Mouse (Mus musculus): ENCODE results near the gene Slc34a2. TPM values are rescaled to one million over a fixed set of nuclear protein-coding genes. Genes with fewer than 3 reads are reported as not detected.

Gene Slc34a2
- 0.35 and 0.54 TPM in 2 replicates for polyA plus RNA-seq (2015; fragmentation: Nextera tagmentation; extraction: Ambion mirVana)

DNA sequence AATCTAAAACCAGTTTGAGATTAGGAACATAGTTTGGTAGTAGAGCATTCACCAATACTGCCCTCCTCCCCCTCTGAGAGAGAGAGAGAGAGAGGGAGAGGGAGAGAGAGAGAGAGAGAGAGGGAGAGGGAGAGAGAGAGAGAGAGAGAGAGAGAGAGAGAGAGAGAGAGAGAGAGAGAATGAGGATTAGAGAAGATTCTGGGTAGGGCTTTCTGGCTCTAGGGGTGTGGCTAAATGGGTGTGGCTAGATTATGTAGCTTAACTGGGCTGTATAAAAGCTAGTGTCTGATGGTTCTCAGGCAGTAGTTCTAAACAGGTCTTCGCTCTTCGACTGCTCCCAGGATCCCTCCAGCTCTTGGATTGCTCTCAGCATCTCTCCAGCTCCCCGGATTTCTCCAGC is at the start of gene Slc34a2:
TSS of gene Slc34a2 (plus strand) at position 301 of the 400 bp plus-strand sequence.
- Histone ChIP-seq H3K9me3 (ENCODE audit: low read length) (no peaks in the 10 kb centered on the region), H3K4me3 (ENCODE audit: low read depth, low read length) (no peak within 1 kb of the TSS), H3K36me3 (replicated peaks; ENCODE audit: insufficient read depth, low read length) (no peaks in the 10 kb centered on the region), H3K4me1 (ENCODE audit: insufficient read depth) (no peaks in the 10 kb centered on the region), H3K27me3 (ENCODE audit: insufficient read depth, low read length) (no peaks in the 10 kb centered on the region), H3K9ac (replicated peaks) (no peak within 1 kb of the TSS), H3K4me2 (ENCODE audit: low read depth, low read length) (no peak within 1 kb of the TSS), H3K27ac (ENCODE audit: low read depth) (no peak within 1 kb of the TSS)
- no peak for TF ChIP-seq CTCF (IDR thresholded peaks at IDR 0.05; ENCODE audit: low read depth)
- TF ChIP-seq EP300 (IDR thresholded peaks at IDR 0.05; ENCODE audit: low read depth) = no peak
- no peak for DNase-seq
- no peak for ATAC-seq
- WGBS (ENCODE audit: insufficient replicate concordance) = 69% methylated on average over 3 of the region's 3 CpGs

GRCm38 (mm10) chr5:52990687-52991341 is 47.1 kb upstream of the Slc34a2 start:
- 37% methylated on average over 8 of the region's 8 CpGs for WGBS (ENCODE audit: insufficient replicate concordance)
- peak overlapping the region; percentile 50 for H3K4me2 ChIP-seq (ENCODE audit: low read depth, low read length)
- ATAC-seq = peak; percentile 80
- TF ChIP-seq EP300 (IDR thresholded peaks at IDR 0.05; ENCODE audit: low read depth) = 0 out of 2 replicates have a peak, but pooled peaks have one; percentile 49
- TF ChIP-seq CTCF (IDR thresholded peaks at IDR 0.05; ENCODE audit: low read depth) = no peak
- peak overlapping the region; percentile 93 for H3K27ac ChIP-seq (ENCODE audit: low read depth)
- H3K9me3 ChIP-seq (ENCODE audit: low read length) = no peaks in the 10 kb centered on the region
- H3K36me3 ChIP-seq (replicated peaks; ENCODE audit: insufficient read depth, low read length) = no peaks in the 10 kb centered on the region
- H3K4me1 ChIP-seq (ENCODE audit: insufficient read depth) = no peaks in the 10 kb centered on the region
- H3K4me3 ChIP-seq (ENCODE audit: low read depth, low read length) = peak overlapping the region; percentile 23; the same call in 1 of the 2 replicates
- H3K9ac ChIP-seq (replicated peaks) = peak overlapping the region; percentile 38; the same call in 1 of the 2 replicates
- no peaks in the 10 kb centered on the region for H3K27me3 ChIP-seq (ENCODE audit: insufficient read depth, low read length)
- no peak for DNase-seq

DNA sequence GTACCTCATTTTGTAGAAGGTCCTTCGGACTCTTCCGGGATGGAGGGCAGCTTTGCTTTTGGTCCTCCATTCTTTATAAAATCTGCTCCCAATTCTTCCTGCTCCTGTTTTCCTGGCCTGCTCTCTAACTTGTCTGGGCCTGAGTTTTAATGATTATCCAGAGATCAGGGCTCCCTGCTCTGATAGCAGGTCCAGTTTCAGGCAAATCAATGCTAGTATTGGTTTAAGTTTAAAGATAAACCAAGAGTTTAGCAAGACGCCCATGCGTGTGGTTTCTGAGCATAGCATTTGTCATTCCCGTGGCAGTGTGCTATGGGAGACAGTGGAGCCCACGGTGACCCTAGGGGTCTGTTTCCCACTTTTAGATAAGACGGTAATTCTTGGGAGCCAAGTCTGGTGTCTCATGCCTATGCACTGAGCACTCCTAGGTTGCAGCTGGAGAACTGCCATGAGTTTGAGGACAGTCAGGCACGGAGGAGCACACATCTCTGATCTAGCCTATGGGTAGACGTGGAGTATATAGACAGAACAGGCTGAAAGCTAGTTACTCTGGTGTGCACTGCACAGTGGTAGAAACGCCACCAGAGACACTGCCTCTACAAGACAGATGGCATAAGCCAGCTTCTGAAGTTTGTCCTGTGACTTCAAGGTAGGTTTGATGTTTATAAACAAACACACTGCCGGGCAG is 45.5 kb upstream of the Slc34a2 start:
- Histone ChIP-seq H3K27me3 (ENCODE audit: insufficient read depth, low read length) (no peaks in the 10 kb centered on the region), H3K9me3 (ENCODE audit: low read length) (no peaks in the 10 kb centered on the region), H3K36me3 (replicated peaks; ENCODE audit: insufficient read depth, low read length) (no peaks in the 10 kb centered on the region), H3K9ac (replicated peaks) (0 out of 2 replicates have a peak overlapping the region, but pooled peaks have one; percentile 5), H3K4me1 (ENCODE audit: insufficient read depth) (peaks cover 8% of the 10 kb centered on the region; the same call in 1 of the 2 replicates), H3K4me2 (ENCODE audit: low read depth, low read length) (peak overlapping the region; percentile 40; the same call in 1 of the 2 replicates), H3K4me3 (ENCODE audit: low read depth, low read length) (peak overlapping the region; percentile 23), H3K27ac (ENCODE audit: low read depth) (peak overlapping the region; percentile 93)
- DNase-seq = peak; percentile 28
- WGBS (ENCODE audit: insufficient replicate concordance) = 58% methylated on average over 11 of the region's 11 CpGs
- ATAC-seq = peak; percentile 71
- 0 out of 2 replicates have a peak, but pooled peaks have one; percentile 21 for TF ChIP-seq EP300 (IDR thresholded peaks at IDR 0.05; ENCODE audit: low read depth)
- TF ChIP-seq CTCF (IDR thresholded peaks at IDR 0.05; ENCODE audit: low read depth) = no peak

DNA sequence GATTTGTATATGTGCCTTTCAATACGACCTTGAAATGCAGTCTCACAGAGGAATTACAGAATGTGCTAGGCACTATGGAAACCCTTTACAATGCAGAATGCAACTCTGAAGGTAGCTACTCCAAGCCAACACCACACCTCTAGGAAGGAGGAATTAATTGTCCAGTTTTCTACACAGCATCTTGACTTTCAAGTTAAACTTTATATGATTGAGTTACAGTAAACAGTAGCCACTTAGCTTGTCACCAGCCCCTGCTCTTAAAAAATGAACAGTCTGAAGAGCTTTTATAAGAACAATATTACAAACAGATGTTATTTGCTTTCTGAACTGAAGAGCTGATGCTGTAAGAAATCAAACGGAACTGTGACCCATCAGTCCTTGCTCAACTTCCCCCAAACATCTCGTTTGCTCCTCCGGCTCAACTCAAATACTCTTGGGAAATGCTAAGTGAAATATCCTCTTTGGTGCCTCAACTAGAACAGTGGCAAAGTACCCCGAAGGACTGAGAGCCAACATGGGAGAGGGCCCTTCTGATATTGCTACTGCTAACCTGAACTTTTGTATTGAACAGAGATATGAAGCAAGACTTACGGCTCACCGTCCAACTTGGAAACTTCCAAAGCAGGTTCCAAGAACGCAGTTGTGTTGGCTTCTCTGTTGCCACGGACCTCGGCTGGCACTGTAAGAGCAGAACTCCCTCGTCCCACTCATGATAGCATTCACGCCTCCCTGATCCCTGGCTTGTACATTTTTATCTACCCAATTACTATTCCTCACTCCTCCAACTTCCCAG is 44.2 kb upstream of the Slc34a2 start:
- DNase-seq (no peak), ATAC-seq (no peak)
- TF ChIP-seq CTCF (IDR thresholded peaks at IDR 0.05; ENCODE audit: low read depth) (no peak), EP300 (IDR thresholded peaks at IDR 0.05; ENCODE audit: low read depth) (no peak)
- Histone ChIP-seq H3K4me3 (ENCODE audit: low read depth, low read length) (no peak overlapping the region), H3K4me1 (ENCODE audit: insufficient read depth) (peaks cover 12% of the 10 kb centered on the region), H3K4me2 (ENCODE audit: low read depth, low read length) (no peak overlapping the region), H3K9ac (replicated peaks) (no peak overlapping the region), H3K36me3 (replicated peaks; ENCODE audit: insufficient read depth, low read length) (no peaks in the 10 kb centered on the region), H3K9me3 (ENCODE audit: low read length) (no peaks in the 10 kb centered on the region), H3K27me3 (ENCODE audit: insufficient read depth, low read length) (no peaks in the 10 kb centered on the region), H3K27ac (ENCODE audit: low read depth) (peak overlapping the region; percentile 93; the same call in 1 of the 2 replicates)
- 70% methylated on average over 12 of the region's 12 CpGs for WGBS (ENCODE audit: insufficient replicate concordance)

DNA sequence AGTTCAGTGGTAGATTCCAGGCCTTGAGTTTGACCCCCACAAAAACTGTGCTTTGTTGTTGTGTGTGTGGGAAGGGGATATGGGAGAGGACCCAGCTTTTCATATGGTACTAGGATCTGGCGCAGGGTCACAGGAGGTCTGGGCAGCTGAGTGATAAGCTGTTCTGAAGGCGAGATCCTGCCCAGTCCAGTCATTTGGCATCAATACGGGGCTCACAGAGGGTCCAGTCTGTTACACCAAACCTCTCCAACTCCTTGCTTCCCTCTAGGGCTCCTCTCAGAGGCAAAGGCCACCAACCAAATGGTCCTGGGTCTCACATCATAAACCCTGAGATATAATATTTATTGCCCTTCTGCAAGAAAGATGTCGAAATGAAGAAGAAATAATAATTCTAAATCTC is 42.4 kb upstream of the Slc34a2 start:
- Histone ChIP-seq H3K36me3 (replicated peaks; ENCODE audit: insufficient read depth, low read length) (no peaks in the 10 kb centered on the region), H3K27ac (ENCODE audit: low read depth) (no peak overlapping the region), H3K9me3 (ENCODE audit: low read length) (no peaks in the 10 kb centered on the region), H3K4me2 (ENCODE audit: low read depth, low read length) (no peak overlapping the region), H3K9ac (replicated peaks) (no peak overlapping the region), H3K4me3 (ENCODE audit: low read depth, low read length) (no peak overlapping the region), H3K27me3 (ENCODE audit: insufficient read depth, low read length) (no peaks in the 10 kb centered on the region), H3K4me1 (ENCODE audit: insufficient read depth) (peaks cover 22% of the 10 kb centered on the region)
- no peak for DNase-seq
- 77% methylated on average over 4 of the region's 4 CpGs for WGBS (ENCODE audit: insufficient replicate concordance)
- TF ChIP-seq EP300 (IDR thresholded peaks at IDR 0.05; ENCODE audit: low read depth) = no peak
- TF ChIP-seq CTCF (IDR thresholded peaks at IDR 0.05; ENCODE audit: low read depth) = no peak
- ATAC-seq = no peak

- H3K36me3 ChIP-seq (replicated peaks; ENCODE audit: insufficient read depth, low read length) = no peaks in the 10 kb centered on the region
- peaks cover 22% of the 10 kb centered on the region for H3K4me1 ChIP-seq (ENCODE audit: insufficient read depth)
- TF ChIP-seq CTCF (IDR thresholded peaks at IDR 0.05; ENCODE audit: low read depth) (no peak), EP300 (IDR thresholded peaks at IDR 0.05; ENCODE audit: low read depth) (no peak)
- no peak overlapping the region for H3K4me2 ChIP-seq (ENCODE audit: low read depth, low read length)
- H3K4me3 ChIP-seq (ENCODE audit: low read depth, low read length) = no peak overlapping the region
- no peak overlapping the region for H3K9ac ChIP-seq (replicated peaks)
- 78% methylated on average over 3 of the region's 3 CpGs for WGBS (ENCODE audit: insufficient replicate concordance)
- DNase-seq (no peak), ATAC-seq (no peak)
- H3K27me3 ChIP-seq (ENCODE audit: insufficient read depth, low read length) = no peaks in the 10 kb centered on the region
- no peaks in the 10 kb centered on the region for H3K9me3 ChIP-seq (ENCODE audit: low read length)
- H3K27ac ChIP-seq (ENCODE audit: low read depth) = no peak overlapping the region
Measured at GRCm38 (mm10) chr5:52996145-52996544, 41.7 kb upstream of the Slc34a2 start.

Measured in liver, postnatal 0 days (tissue).